ENCODE assay signal across 14 mouse cellular contexts in genomic region chr12:85545718-85546117, GRCm38 (mm10). TPM values are rescaled to one million over a fixed set of nuclear protein-coding genes. Genes with fewer than 3 reads are reported as not detected.
DNase-seq lines count a peak whose midpoint lies in the region; ATAC-seq and TF ChIP-seq lines count a peak whose summit lies in the region.
"Had no signal": no experiment of that assay in that cellular context is flagged by ENCODE, and none has a peak within 500 bp of the region (broad histone marks: within the 10 kb centered on the region; RNA-seq: fewer than 3 reads in every experiment).

No protein-coding gene starts in this region.

- H3K9ac ChIP-seq in hindbrain, embryonic 11.5 days (ENCODE audit: low read depth, low read length), result no peak overlapping the region
- H3K9ac ChIP-seq in hindbrain, embryonic 12.5 days, result no peak overlapping the region
- no peak overlapping the region for H3K9ac ChIP-seq in forebrain, embryonic 12.5 days
- H3K9ac ChIP-seq: embryonic facial prominence, embryonic 13.5 days; hindbrain, embryonic 15.5 days; lung, embryonic 15.5 days; midbrain, embryonic 15.5 days had no signal

- WGBS in hindbrain, embryonic 11.5 days, result 71% methylated on average over 10 of the region's 10 CpGs
- WGBS in hindbrain, embryonic 12.5 days, result 59% methylated on average over 10 of the region's 10 CpGs
- 2% methylated on average over 10 of the region's 10 CpGs for WGBS in thymus, adult 2 months
- 76% methylated on average over 10 of the region's 10 CpGs for WGBS in forebrain, embryonic 12.5 days

- TF ChIP-seq CTCF in thymus, adult 2 months (IDR thresholded peaks at IDR 0.05; ENCODE audit: borderline replicate concordance, control insufficient read depth, extremely low read depth, insufficient read depth, low read length, poor library complexity), result no peak

- no peaks in the 10 kb centered on the region for H3K9me3 ChIP-seq in hindbrain, embryonic 11.5 days (ENCODE audit: control insufficient read depth, low read length)
- H3K9me3 ChIP-seq in hindbrain, embryonic 12.5 days (replicated peaks), result no peaks in the 10 kb centered on the region
- no peaks in the 10 kb centered on the region for H3K9me3 ChIP-seq in forebrain, embryonic 12.5 days
- H3K9me3 ChIP-seq: embryonic facial prominence, embryonic 13.5 days; G1E; hindbrain, embryonic 15.5 days; lung, embryonic 15.5 days; midbrain, embryonic 15.5 days had no signal

- H3K4me2 ChIP-seq in hindbrain, embryonic 11.5 days (replicated peaks; ENCODE audit: low read depth, low read length), result no peak overlapping the region
- no peak overlapping the region for H3K4me2 ChIP-seq in hindbrain, embryonic 12.5 days (replicated peaks)
- no peak overlapping the region for H3K4me2 ChIP-seq in forebrain, embryonic 12.5 days
- H3K4me2 ChIP-seq: embryonic facial prominence, embryonic 13.5 days; hindbrain, embryonic 15.5 days; lung, embryonic 15.5 days; midbrain, embryonic 15.5 days had no signal

- no peaks in the 10 kb centered on the region for H3K36me3 ChIP-seq in hindbrain, embryonic 11.5 days (ENCODE audit: control insufficient read depth, insufficient read depth, low read length)
- no peaks in the 10 kb centered on the region for H3K36me3 ChIP-seq in hindbrain, embryonic 12.5 days
- no peaks in the 10 kb centered on the region for H3K36me3 ChIP-seq in thymus, adult 2 months (ENCODE audit: control insufficient read depth, insufficient read depth, low read length)
- H3K36me3 ChIP-seq in forebrain, embryonic 12.5 days (replicated peaks), result no peaks in the 10 kb centered on the region
- H3K36me3 ChIP-seq: embryonic facial prominence, embryonic 13.5 days; G1E; hindbrain, embryonic 15.5 days; lung, embryonic 15.5 days; midbrain, embryonic 15.5 days had no signal

- ATAC-seq in hindbrain, embryonic 11.5 days (ENCODE audit: low FRiP score), result no peak
- ATAC-seq in hindbrain, embryonic 12.5 days (ENCODE audit: low FRiP score), result no peak
- ATAC-seq in CD4-positive, CD25-positive, alpha-beta regulatory T cell, adult 4 months, result peak; percentile 88
- ATAC-seq in forebrain, embryonic 12.5 days (ENCODE audit: low FRiP score), result no peak
- ATAC-seq: midbrain, embryonic 15.5 days had no signal

- peak overlapping the region; percentile 24; the same call in 1 of the 2 replicates for H3K27ac ChIP-seq in hindbrain, embryonic 11.5 days (ENCODE audit: low read depth, low read length)
- no peak overlapping the region; the same call in 1 of the 2 replicates for H3K27ac ChIP-seq in hindbrain, embryonic 12.5 days
- H3K27ac ChIP-seq in thymus, adult 2 months (ENCODE audit: control insufficient read depth, insufficient read depth, low read length), result peak overlapping the region; percentile 91
- H3K27ac ChIP-seq in forebrain, embryonic 12.5 days, result no peak overlapping the region; the same call in 1 of the 2 replicates
- H3K27ac ChIP-seq: embryonic facial prominence, embryonic 13.5 days; hindbrain, embryonic 15.5 days; lung, embryonic 15.5 days; midbrain, embryonic 15.5 days had no signal

- no peak for TF ChIP-seq POLR2A in thymus, adult 2 months (IDR thresholded peaks at IDR 0.05; ENCODE audit: control insufficient read depth, extremely low read depth, insufficient read depth, low read length, poor library complexity)

- H3K27me3 ChIP-seq in hindbrain, embryonic 11.5 days (ENCODE audit: control insufficient read depth, insufficient read depth, low read length), result no peaks in the 10 kb centered on the region
- no peaks in the 10 kb centered on the region for H3K27me3 ChIP-seq in hindbrain, embryonic 12.5 days
- H3K27me3 ChIP-seq in thymus, adult 2 months (ENCODE audit: control insufficient read depth, insufficient read depth, low read length), result no peaks in the 10 kb centered on the region
- no peaks in the 10 kb centered on the region for H3K27me3 ChIP-seq in forebrain, embryonic 12.5 days
- H3K27me3 ChIP-seq: embryonic facial prominence, embryonic 13.5 days; hindbrain, embryonic 15.5 days; lung, embryonic 15.5 days; midbrain, embryonic 15.5 days had no signal

- no peak for DNase-seq in hindbrain, embryonic 11.5 days (ENCODE audit: low spot score)
- peak; percentile 62 for DNase-seq in induced T-regulatory cell, adult 2 months (ENCODE audit: low read depth)
- peak; percentile 75 for DNase-seq in thymus, adult 2 months
- no peak for DNase-seq in layer of hippocampus, postnatal 14 days (ENCODE audit: low spot score in 2 of 2)
- DNase-seq: cerebellum, adult 11-12 months; kidney, postnatal 14 days had no signal

- H3K4me1 ChIP-seq in hindbrain, embryonic 11.5 days (replicated peaks; ENCODE audit: control insufficient read depth, insufficient read depth, low read length), result no peaks in the 10 kb centered on the region
- peaks cover 12% of the 10 kb centered on the region; the same call in 1 of the 2 replicates for H3K4me1 ChIP-seq in hindbrain, embryonic 12.5 days
- peaks cover 30% of the 10 kb centered on the region for H3K4me1 ChIP-seq in thymus, adult 2 months (replicated peaks; ENCODE audit: control insufficient read depth, insufficient read depth, low read length)
- H3K4me1 ChIP-seq in forebrain, embryonic 12.5 days, result peaks cover 7% of the 10 kb centered on the region
- H3K4me1 ChIP-seq: hindbrain, embryonic 15.5 days had no signal

- no peak overlapping the region for H3K4me3 ChIP-seq in hindbrain, embryonic 11.5 days (ENCODE audit: low read depth, low read length)
- no peak overlapping the region for H3K4me3 ChIP-seq in hindbrain, embryonic 12.5 days
- peak overlapping the region; percentile 2 for H3K4me3 ChIP-seq in thymus, adult 2 months (ENCODE audit: control insufficient read depth, insufficient read depth, low read length)
- H3K4me3 ChIP-seq in forebrain, embryonic 12.5 days (replicated peaks), result no peak overlapping the region
- H3K4me3 ChIP-seq: embryonic facial prominence, embryonic 13.5 days; hindbrain, embryonic 15.5 days; lung, embryonic 15.5 days; midbrain, embryonic 15.5 days had no signal

RNA-seq across cellular contexts. Expression of gene Jdp2, which starts 53.1 kb away (rescaled TPM):
- polyA plus RNA-seq in hindbrain, embryonic 11.5 days (2014; fragmentation: Nextera tagmentation; extraction: Ambion mirVana), result 0.25 and 0.43 TPM in 2 replicates
- polyA plus RNA-seq in hindbrain, embryonic 12.5 days (2016; fragmentation: Nextera tagmentation; extraction: Ambion mirVana), result 0.90 and 1.1 TPM in 2 replicates
- under 1 TPM in 1 of 2 experiments, not detected in 1; 0.20 TPM for polyA plus RNA-seq in CD4-positive, CD25-positive, alpha-beta regulatory T cell, adult 4 months (2017; shearing (Covaris generic))
- 3.1 and 3.5 TPM in 2 replicates for polyA plus RNA-seq in thymus, adult 2 months (2012; rRNA removed)
- 10 to 100 TPM; 29.4 to 34.1 TPM for total RNA-seq in layer of hippocampus, postnatal 14 days (2021)
- polyA plus RNA-seq in forebrain, embryonic 12.5 days (2016; fragmentation: Nextera tagmentation; extraction: Ambion mirVana), result 0.47 and 0.56 TPM in 2 replicates
- total RNA-seq: G1E had no signal
- polyA plus RNA-seq: G1E had no signal

Comparison
In these comparisons a context has a peak if more than half of its experiments do, and no peak if none do; other contexts are left out.
1. H3K27ac ChIP-seq: peak in hindbrain, embryonic 11.5 days (single experiment) and thymus, adult 2 months (single experiment); none in hindbrain, embryonic 12.5 days (single experiment) and forebrain, embryonic 12.5 days (single experiment).
2. DNase-seq: peak in induced T-regulatory cell, adult 2 months (single experiment) and thymus, adult 2 months (single experiment); none in hindbrain, embryonic 11.5 days (single experiment) and layer of hippocampus, postnatal 14 days (0 of 2).